Mouse (Mus musculus) cortical plate, adult 2 months (tissue): Measurements from ENCODE around the gene Nf1.

Experiments
- CTCF ChIP-seq: fragments of 200-500 bp; IDR thresholded peaks from 2 replicates; pipeline ENCODE4 v1.5.1; 2011; ENCODE audit warnings: mild to moderate bottlenecking, control low read depth, low read length; ENCODE audit not compliant: insufficient read depth; ENCODE audit errors: extremely low read depth
- POLR2A ChIP-seq: fragments of 200-500 bp; IDR thresholded peaks from 2 replicates; pipeline ENCODE4 v1.6.1; 2011; ENCODE audit warnings: mild to moderate bottlenecking, low read length, control low read depth; ENCODE audit not compliant: insufficient read depth; ENCODE audit errors: extremely low read depth

DNA sequence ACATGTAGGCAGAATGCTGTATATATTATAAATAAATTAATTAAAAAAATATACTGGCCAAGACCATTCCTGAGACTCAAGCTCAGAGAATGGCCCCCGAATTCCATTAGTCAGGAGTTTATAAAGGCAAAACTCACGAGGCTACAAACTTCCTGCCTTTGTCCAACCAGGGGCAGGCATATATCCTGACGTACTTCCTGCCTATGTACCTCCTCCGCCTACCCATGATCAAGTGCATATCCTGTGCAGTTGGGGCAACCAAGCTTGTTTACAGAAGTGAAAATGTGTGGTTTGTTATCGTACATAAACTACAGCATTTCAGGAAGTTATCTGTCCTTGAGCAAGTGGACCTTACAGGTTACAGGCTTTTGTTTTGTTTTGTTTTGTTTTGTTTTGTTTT is 283.5 kb downstream of the Nf1 start:
- TF ChIP-seq CTCF (no peak), POLR2A (no peak)
